In the genomic region with DNA sequence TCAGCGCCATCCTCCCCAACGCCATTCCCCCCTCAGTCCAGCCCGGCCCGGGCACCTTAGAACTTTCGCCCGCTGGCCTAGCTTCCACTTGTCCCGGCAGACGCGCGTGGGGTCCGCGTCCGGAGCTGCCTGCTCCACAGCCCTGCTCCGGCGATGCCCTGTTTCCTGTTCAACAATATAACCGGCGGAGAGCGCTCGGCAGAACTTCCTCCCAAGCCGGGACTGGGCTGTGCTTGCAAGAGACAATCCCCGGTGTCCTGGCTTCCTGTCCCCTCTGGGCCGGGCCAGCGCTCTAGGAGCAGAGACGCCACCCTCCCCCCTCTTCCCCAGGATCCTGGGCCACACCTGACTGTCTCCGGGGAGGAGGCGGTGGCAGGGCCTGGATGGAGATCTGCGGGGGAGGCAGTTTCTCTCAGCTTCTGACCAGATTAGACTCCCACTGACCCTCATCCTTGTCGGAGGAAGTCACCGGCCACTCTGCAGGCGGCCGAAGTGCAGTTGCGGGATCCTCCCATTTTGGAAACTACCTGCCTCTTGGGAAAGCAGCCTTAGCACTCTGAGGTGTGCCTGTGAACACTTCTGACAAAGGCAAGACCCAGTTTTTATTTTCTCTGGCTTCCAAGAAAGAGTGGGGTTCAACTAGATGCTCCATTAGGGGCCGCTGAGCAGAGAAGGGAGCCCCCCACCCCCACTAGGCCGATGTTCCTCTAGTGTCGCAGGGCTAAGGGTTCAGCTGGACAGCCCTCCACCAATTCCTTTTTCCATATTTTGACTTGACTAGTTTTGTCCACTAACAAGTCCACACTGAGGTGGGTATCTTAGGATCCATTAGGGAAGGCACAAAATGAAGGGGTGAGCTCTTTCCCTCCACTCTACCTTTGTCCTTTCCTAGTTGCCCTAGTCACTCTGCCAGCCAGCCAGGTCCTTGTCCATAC, we compare ENCODE assay signal across 8 mouse cellular contexts. TPM values are rescaled to one million over a fixed set of nuclear protein-coding genes. Genes with fewer than 3 reads are reported as not detected.
DNase-seq lines count a peak whose midpoint lies in the region; ATAC-seq and TF ChIP-seq lines count a peak whose summit lies in the region.

A gene (minus strand): TSS at position 479 of the 935 bp plus-strand sequence.

- no peak for DNase-seq in layer of hippocampus, adult 18-20 months (ENCODE audit: low spot score in 2 of 2)
- no peak for DNase-seq in layer of hippocampus, postnatal 25 days (ENCODE audit: extremely low spot score in 1 of 2, low spot score in 1 of 2)
- no peak for DNase-seq in liver, adult 2 months (ENCODE audit: extremely low read depth, low read depth, low spot score)

- H3K79me2 ChIP-seq in liver, adult 2 months (ENCODE audit: control insufficient read depth, insufficient read depth, low read length), result no peaks in the 10 kb centered on the region
- no peaks in the 10 kb centered on the region for H3K79me2 ChIP-seq in myocyte (ENCODE audit: control insufficient read depth, insufficient read depth)

- ATAC-seq in granulocyte monocyte progenitor cell, adult 5-6 weeks (replicated peaks; ENCODE audit: poor library complexity, severe bottlenecking), result peak; percentile 40
- peak; percentile 15; the same call in 1 of the 2 replicates for ATAC-seq in intestine, embryonic 16.5 days

- TF ChIP-seq CTCF in cortical plate, adult 2 months (IDR thresholded peaks at IDR 0.05; ENCODE audit: extremely low read depth, insufficient read depth, low read length), result no peak
- no peak for TF ChIP-seq CTCF in liver, adult 2 months (IDR thresholded peaks at IDR 0.05; ENCODE audit: low read depth, low read length)
- no peak for TF ChIP-seq CTCF in testis, adult 2 months (IDR thresholded peaks at IDR 0.05; ENCODE audit: control insufficient read depth, insufficient read depth, insufficient replicate concordance, low read depth, low read length)

- no peaks in the 10 kb centered on the region for H3K36me3 ChIP-seq in intestine, embryonic 16.5 days (ENCODE audit: control insufficient read depth, insufficient read depth, low read length)
- H3K36me3 ChIP-seq in liver, adult 2 months (ENCODE audit: control insufficient read depth, insufficient read depth, low read length), result no peaks in the 10 kb centered on the region; the same call in 1 of the 2 replicates
- no peaks in the 10 kb centered on the region for H3K36me3 ChIP-seq in myocyte (ENCODE audit: control insufficient read depth, insufficient read depth)
- no peaks in the 10 kb centered on the region for H3K36me3 ChIP-seq in testis, adult 2 months (ENCODE audit: control insufficient read depth, insufficient read depth, low read length)

- no peaks in the 10 kb centered on the region for H3K9me3 ChIP-seq in intestine, embryonic 16.5 days (ENCODE audit: control insufficient read depth, low read length)

- WGBS in intestine, embryonic 16.5 days, result 4% methylated on average over 35 of the region's 35 CpGs
- 4% methylated on average over 34 of the region's 35 CpGs for WGBS in liver, adult 2 months

- H3K27ac ChIP-seq in cortical plate, adult 2 months (ENCODE audit: insufficient read depth, low read length), result peak within 1 kb of the TSS; percentile 49
- peak within 1 kb of the TSS; percentile 78 for H3K27ac ChIP-seq in intestine, embryonic 16.5 days (ENCODE audit: low read length)
- H3K27ac ChIP-seq in liver, adult 2 months (replicated peaks; ENCODE audit: insufficient read depth, low read depth, low read length), result peak within 1 kb of the TSS; percentile 38
- no peak within 1 kb of the TSS for H3K27ac ChIP-seq in testis, adult 2 months (ENCODE audit: control insufficient read depth, insufficient read depth, low read depth, low read length)

- no peak for TF ChIP-seq POLR2A in cortical plate, adult 2 months (IDR thresholded peaks at IDR 0.05; ENCODE audit: extremely low read depth, insufficient read depth, low read length)
- no peak for TF ChIP-seq POLR2A in liver, adult 2 months (IDR thresholded peaks at IDR 0.05; ENCODE audit: extremely low read depth, insufficient read depth, low read length)
- TF ChIP-seq POLR2A in myocyte (IDR thresholded peaks at IDR 0.05; ENCODE audit: insufficient read length, low read depth), result no peak
- TF ChIP-seq POLR2A in testis, adult 2 months (IDR thresholded peaks at IDR 0.05; ENCODE audit: control insufficient read depth, low read depth, low read length), result no peak

- peaks cover 10% of the 10 kb centered on the region for H3K27me3 ChIP-seq in intestine, embryonic 16.5 days (replicated peaks; ENCODE audit: control insufficient read depth, insufficient read depth, low read length)
- peaks cover 5% of the 10 kb centered on the region for H3K27me3 ChIP-seq in liver, adult 2 months (ENCODE audit: control insufficient read depth, insufficient read depth, low read length)
- H3K27me3 ChIP-seq in myocyte (ENCODE audit: control insufficient read depth, insufficient read depth, insufficient read length), result peaks cover 5% of the 10 kb centered on the region
- H3K27me3 ChIP-seq in testis, adult 2 months (ENCODE audit: control insufficient read depth, insufficient read depth, low read length), result no peaks in the 10 kb centered on the region

- H3K4me3 ChIP-seq in cortical plate, adult 2 months (ENCODE audit: insufficient read depth, low read length), result peak within 1 kb of the TSS; percentile 53
- peak within 1 kb of the TSS; percentile 62 for H3K4me3 ChIP-seq in intestine, embryonic 16.5 days (ENCODE audit: low read length)
- peak within 1 kb of the TSS; percentile 55 for H3K4me3 ChIP-seq in liver, adult 2 months (ENCODE audit: insufficient read depth, low read depth, low read length)
- no peak within 1 kb of the TSS for H3K4me3 ChIP-seq in myocyte
- peak within 1 kb of the TSS; percentile 70 for H3K4me3 ChIP-seq in testis, adult 2 months (ENCODE audit: control insufficient read depth, low read depth, low read length)

- peak within 1 kb of the TSS; percentile 74 for H3K9ac ChIP-seq in intestine, embryonic 16.5 days (ENCODE audit: low read depth, low read length)
- H3K9ac ChIP-seq in liver, adult 2 months (ENCODE audit: low read depth, low read length), result peak within 1 kb of the TSS; percentile 65

- H3K4me1 ChIP-seq in cortical plate, adult 2 months (ENCODE audit: control insufficient read depth, insufficient read depth, low read length), result no peaks in the 10 kb centered on the region; the same call in 1 of the 2 replicates
- peaks cover 47% of the 10 kb centered on the region for H3K4me1 ChIP-seq in intestine, embryonic 16.5 days (ENCODE audit: control insufficient read depth, insufficient read depth, low read length)
- H3K4me1 ChIP-seq in liver, adult 2 months (ENCODE audit: control insufficient read depth, insufficient read depth, low read length), result peaks cover 10% of the 10 kb centered on the region
- peaks cover 38% of the 10 kb centered on the region for H3K4me1 ChIP-seq in testis, adult 2 months (ENCODE audit: control insufficient read depth, insufficient read depth, low read length)

- peak within 1 kb of the TSS; percentile 97 for H3K4me2 ChIP-seq in intestine, embryonic 16.5 days (ENCODE audit: low read depth, low read length)
- no peak within 1 kb of the TSS for H3K4me2 ChIP-seq in myocyte (ENCODE audit: low read depth)

- H3ac ChIP-seq in myocyte (ENCODE audit: control insufficient read depth, insufficient read length), result no peak within 1 kb of the TSS

TF ChIP-seq in myocyte, 11 proteins besides CTCF, POLR2A, EP300 and RAD21:
- TF ChIP-seq POLR2AphosphoS2 (IDR thresholded peaks at IDR 0.05; ENCODE audit: insufficient read length, low read depth) (peak; percentile 4), SRF (IDR thresholded peaks at IDR 0.05; ENCODE audit: control insufficient read depth, insufficient read length, low read depth) (no peak)

RNA-seq across cellular contexts. Expression of the gene that starts here (rescaled TPM):
- total RNA-seq in layer of hippocampus, adult 18-20 months (2021), result 10 to 100 TPM; 10.5 to 12.1 TPM
- 1 to 10 TPM; 8.6 to 9.3 TPM for total RNA-seq in layer of hippocampus, postnatal 25 days (2021)
- 11.8 and 13.2 TPM in 2 replicates for polyA plus RNA-seq in cortical plate, adult 2 months (2012; rRNA removed)
- total RNA-seq in granulocyte monocyte progenitor cell, adult 5-6 weeks (2014; fragmentation: Nextera tagmentation), result 21.3 and 29.3 TPM in 2 replicates
- 11.0 and 19.0 TPM in 2 replicates for total RNA-seq in granulocyte monocyte progenitor cell, adult 5-6 weeks (2017)
- polyA plus RNA-seq in intestine, embryonic 16.5 days (2015; fragmentation: Nextera tagmentation; extraction: Ambion mirVana), result 40.2 and 42.3 TPM in 2 replicates
- total RNA-seq in liver, adult 2 months (2014; rRNA removed), result 0.55 and 1.2 TPM in 2 replicates
- polyA plus RNA-seq in liver, adult 2 months (2012; rRNA removed), result 1.6 and 3.0 TPM in 2 replicates
- polyA plus RNA-seq in myocyte (2012; fragmentation: generic; extraction: Trizol), result 0.31 TPM
- 1.0 and 1.6 TPM in 2 replicates for polyA plus RNA-seq in testis, adult 2 months (2012; rRNA removed)
